8 mouse cellular contexts compared by ENCODE assay signal in genomic region chr2:35539276-35539972, GRCm38 (mm10). TPM values are rescaled to one million over a fixed set of nuclear protein-coding genes. Genes with fewer than 3 reads are reported as not detected.
DNase-seq lines count a peak whose midpoint lies in the region; ATAC-seq and TF ChIP-seq lines count a peak whose summit lies in the region.

No protein-coding gene starts in this region.

- H3K27ac ChIP-seq in forebrain, embryonic 13.5 days: no peak overlapping the region
- no peak overlapping the region for H3K27ac ChIP-seq in thymus, adult 2 months (ENCODE audit: control insufficient read depth, insufficient read depth, low read length)

- peak; percentile 79 for DNase-seq in c-Kit-positive CD71-positive TER-119-negative erythroid progenitor cells, embryonic 14.5 days (ENCODE audit: low read depth)
- peak; percentile 64 for DNase-seq in heart, postnatal 25 days (ENCODE audit: low spot score)
- peak; percentile 87 for DNase-seq in layer of hippocampus, adult 11-12 months (ENCODE audit: low spot score)
- peak; percentile 80 for DNase-seq in lung, adult 2 months
- peak; percentile 57 for DNase-seq in ovary, adult 18-20 months (ENCODE audit: low spot score)
- peak; percentile 81 for DNase-seq in thymus, adult 2 months

- H3K27me3 ChIP-seq in E14TG2a.4 (ENCODE audit: insufficient read depth, low read length): no peaks in the 10 kb centered on the region
- no peaks in the 10 kb centered on the region for H3K27me3 ChIP-seq in forebrain, embryonic 13.5 days
- H3K27me3 ChIP-seq in thymus, adult 2 months (ENCODE audit: control insufficient read depth, insufficient read depth, low read length): no peaks in the 10 kb centered on the region

- TF ChIP-seq POLR2A in lung, adult 2 months (IDR thresholded peaks at IDR 0.05; ENCODE audit: borderline replicate concordance, extremely low read depth, low read depth, low read length): no peak
- no peak for TF ChIP-seq POLR2A in thymus, adult 2 months (IDR thresholded peaks at IDR 0.05; ENCODE audit: control insufficient read depth, extremely low read depth, insufficient read depth, low read length, poor library complexity)

- TF ChIP-seq CTCF in E14TG2a.4 (conservative IDR thresholded peaks at IDR 0.05; ENCODE audit: low read length): peak; percentile 97
- TF ChIP-seq CTCF in lung, adult 2 months (IDR thresholded peaks at IDR 0.05; ENCODE audit: insufficient read depth, low read length): peak; percentile 77
- TF ChIP-seq CTCF in thymus, adult 2 months (IDR thresholded peaks at IDR 0.05; ENCODE audit: borderline replicate concordance, control insufficient read depth, extremely low read depth, insufficient read depth, low read length, poor library complexity): peak; percentile 88

- peaks cover 14% of the 10 kb centered on the region for H3K4me1 ChIP-seq in E14TG2a.4 (replicated peaks; ENCODE audit: low read depth, low read length)
- H3K4me1 ChIP-seq in forebrain, embryonic 13.5 days: 0 out of 2 replicates have a peak, but pooled peaks cover 3% of the 10 kb centered on the region
- no peaks in the 10 kb centered on the region for H3K4me1 ChIP-seq in lung, adult 2 months (ENCODE audit: control insufficient read depth, insufficient read depth, low read length)
- H3K4me1 ChIP-seq in thymus, adult 2 months (replicated peaks; ENCODE audit: control insufficient read depth, insufficient read depth, low read length): no peaks in the 10 kb centered on the region

- intact Hi-C loops in heart, postnatal 25 days (cut with DNase I): loop anchor here (1.0 kb wide), 1 partner anchor 391 kb away; no protein-coding TSS in a partner anchor

- H3K36me3 ChIP-seq in E14TG2a.4 (ENCODE audit: insufficient read depth, low read length): no peaks in the 10 kb centered on the region
- H3K36me3 ChIP-seq in forebrain, embryonic 13.5 days (ENCODE audit: poor library complexity, severe bottlenecking): no peaks in the 10 kb centered on the region
- H3K36me3 ChIP-seq in thymus, adult 2 months (ENCODE audit: control insufficient read depth, insufficient read depth, low read length): no peaks in the 10 kb centered on the region

- H3K9ac ChIP-seq in forebrain, embryonic 13.5 days: no peak overlapping the region

- no peak overlapping the region for H3K4me2 ChIP-seq in forebrain, embryonic 13.5 days

- peak; percentile 75 for ATAC-seq in forebrain, embryonic 13.5 days

- 6% methylated on average over 13 of the region's 13 CpGs for WGBS in forebrain, embryonic 13.5 days
- WGBS in lung, adult 2 months: 18% methylated on average over 13 of the region's 13 CpGs
- WGBS in thymus, adult 2 months: 28% methylated on average over 13 of the region's 13 CpGs

- H3K4me3 ChIP-seq in E14TG2a.4 (replicated peaks; ENCODE audit: low read length): 0 out of 2 replicates have a peak overlapping the region, but pooled peaks have one; percentile 45
- H3K4me3 ChIP-seq in forebrain, embryonic 13.5 days: no peak overlapping the region
- no peak overlapping the region for H3K4me3 ChIP-seq in lung, adult 2 months (replicated peaks; ENCODE audit: extremely low read depth, low read depth, low read length)
- no peak overlapping the region for H3K4me3 ChIP-seq in thymus, adult 2 months (ENCODE audit: control insufficient read depth, insufficient read depth, low read length)

- H3K9me3 ChIP-seq in E14TG2a.4 (ENCODE audit: low read length): no peaks in the 10 kb centered on the region
- no peaks in the 10 kb centered on the region for H3K9me3 ChIP-seq in forebrain, embryonic 13.5 days (replicated peaks)

RNA-seq across cellular contexts. Expression of gene Dab2ip, which starts 18.6 kb away (rescaled TPM):
- polyA plus RNA-seq in forebrain, embryonic 13.5 days (2015; fragmentation: Nextera tagmentation; extraction: Ambion mirVana): 27.4 and 27.6 TPM in 2 replicates
- total RNA-seq in heart, postnatal 25 days (2021): 10 to 100 TPM; 46.0 to 52.1 TPM
- 113 and 132 TPM in 2 replicates for polyA plus RNA-seq in lung, adult 2 months (2012; rRNA removed)
- polyA plus RNA-seq in thymus, adult 2 months (2012; rRNA removed): 36.2 and 38.8 TPM in 2 replicates
